7 mouse cellular contexts compared by ENCODE assay signal in the genomic region with DNA sequence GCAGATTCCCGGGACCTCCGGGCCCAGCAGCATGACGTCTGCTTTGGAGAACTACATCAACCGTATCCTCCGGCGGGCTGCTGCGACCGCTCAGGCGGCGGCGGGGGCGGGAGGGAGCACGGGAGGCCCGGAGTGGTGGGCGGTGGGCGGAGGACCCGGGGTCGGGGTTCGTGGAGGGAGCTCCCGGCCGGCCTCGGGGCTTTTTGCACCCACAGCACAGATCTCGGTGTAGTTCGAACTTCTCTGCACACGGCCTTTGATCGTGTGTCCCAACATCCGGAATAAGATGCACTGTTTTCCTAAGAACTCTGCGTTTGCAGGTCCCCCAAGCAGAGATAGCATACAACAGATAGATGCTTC. TPM values are rescaled to one million over a fixed set of nuclear protein-coding genes. Genes with fewer than 3 reads are reported as not detected.
A peak's percentile ranks its signal among the peaks of the same experiment; 100 is the strongest.
DNase-seq lines count a peak whose midpoint lies in the region; ATAC-seq lines count a peak whose summit lies in the region.

No protein-coding gene starts in this region.

- H3K4me1 ChIP-seq in lung, embryonic 16.5 days (replicated peaks; ENCODE audit: control insufficient read depth, insufficient read depth, low read length): peaks cover 7% of the 10 kb centered on the region
- peaks cover 11% of the 10 kb centered on the region for H3K4me1 ChIP-seq in limb, embryonic 12.5 days (replicated peaks)
- 0 out of 2 replicates have a peak, but pooled peaks cover 3% of the 10 kb centered on the region for H3K4me1 ChIP-seq in stomach, embryonic 14.5 days (ENCODE audit: control insufficient read depth, insufficient read depth, low read length)

- WGBS in lung, embryonic 16.5 days: under 1% methylated on average over 28 of the region's 28 CpGs
- WGBS in limb, embryonic 12.5 days: under 1% methylated on average over 28 of the region's 28 CpGs
- under 1% methylated on average over 28 of the region's 28 CpGs for WGBS in stomach, embryonic 14.5 days

- H3K4me3 ChIP-seq in lung, embryonic 16.5 days (ENCODE audit: low read length): peak overlapping the region; percentile 85
- H3K4me3 ChIP-seq in limb, embryonic 12.5 days (replicated peaks): peak overlapping the region; percentile 78
- H3K4me3 ChIP-seq in stomach, embryonic 14.5 days (ENCODE audit: low read depth, low read length): peak overlapping the region; percentile 77

- peak overlapping the region; percentile 67 for H3K4me2 ChIP-seq in lung, embryonic 16.5 days (ENCODE audit: low read depth, low read length)
- peak overlapping the region; percentile 68 for H3K4me2 ChIP-seq in limb, embryonic 12.5 days
- peak overlapping the region; percentile 60 for H3K4me2 ChIP-seq in stomach, embryonic 14.5 days (replicated peaks; ENCODE audit: low read depth, low read length)

- H3K27ac ChIP-seq in lung, embryonic 16.5 days (ENCODE audit: low read length): peak overlapping the region; percentile 94
- peak overlapping the region; percentile 96 for H3K27ac ChIP-seq in limb, embryonic 12.5 days
- peak overlapping the region; percentile 95 for H3K27ac ChIP-seq in stomach, embryonic 14.5 days (ENCODE audit: low read length)

- H3K9me3 ChIP-seq in lung, embryonic 16.5 days (ENCODE audit: control insufficient read depth, low read length): no peaks in the 10 kb centered on the region
- no peaks in the 10 kb centered on the region for H3K9me3 ChIP-seq in limb, embryonic 12.5 days
- H3K9me3 ChIP-seq in stomach, embryonic 14.5 days (ENCODE audit: control insufficient read depth, low read depth, low read length): no peaks in the 10 kb centered on the region

- no peaks in the 10 kb centered on the region for H3K27me3 ChIP-seq in lung, embryonic 16.5 days (ENCODE audit: control insufficient read depth, insufficient read depth, low read depth, low read length)
- no peaks in the 10 kb centered on the region for H3K27me3 ChIP-seq in limb, embryonic 12.5 days
- no peaks in the 10 kb centered on the region for H3K27me3 ChIP-seq in stomach, embryonic 14.5 days (ENCODE audit: control insufficient read depth, insufficient read depth, low read length)

- no peak; the same call in 1 of the 2 replicates for ATAC-seq in lung, embryonic 16.5 days (ENCODE audit: low read depth)
- peak; percentile 3; the same call in 1 of the 2 replicates for ATAC-seq in erythroblast, adult 5-6 weeks (replicated peaks; ENCODE audit: low FRiP score, poor library complexity, severe bottlenecking)
- peak; percentile 78; the same call in 1 of the 2 replicates for ATAC-seq in limb, embryonic 12.5 days (ENCODE audit: insufficient number of reproducible peaks, insufficient read depth, low FRiP score, low TSS enrichment, low read depth)
- no peak for ATAC-seq in stomach, embryonic 14.5 days (ENCODE audit: insufficient number of reproducible peaks, insufficient read depth, low FRiP score, low read depth)

- H3K36me3 ChIP-seq in lung, embryonic 16.5 days (ENCODE audit: control insufficient read depth, insufficient read depth, low read length): peaks cover 11% of the 10 kb centered on the region; the same call in 1 of the 2 replicates
- peaks cover 27% of the 10 kb centered on the region for H3K36me3 ChIP-seq in limb, embryonic 12.5 days
- H3K36me3 ChIP-seq in stomach, embryonic 14.5 days (ENCODE audit: control insufficient read depth, insufficient read depth, low read length): peaks cover 15% of the 10 kb centered on the region

- H3K9ac ChIP-seq in lung, embryonic 16.5 days (ENCODE audit: low read length): peak overlapping the region; percentile 98
- H3K9ac ChIP-seq in limb, embryonic 12.5 days (replicated peaks): peak overlapping the region; percentile 97
- peak overlapping the region; percentile 92 for H3K9ac ChIP-seq in stomach, embryonic 14.5 days (replicated peaks; ENCODE audit: low read depth, low read length)

- no peak for DNase-seq in lung, postnatal 14 days
- DNase-seq in layer of hippocampus, adult 18-20 months (ENCODE audit: low spot score in 2 of 2): no peak
- no peak for DNase-seq in gastrocnemius, adult 18-20 months (ENCODE audit: low spot score)

RNA-seq across cellular contexts. Expression of a gene that starts 0.3 kb away (rescaled TPM):
- polyA plus RNA-seq in lung, embryonic 16.5 days (2015; fragmentation: Nextera tagmentation; extraction: Ambion mirVana): 188 and 201 TPM in 2 replicates
- 8.6 and 16.5 TPM in 2 replicates for total RNA-seq in erythroblast, adult 5-6 weeks (2015; ENCODE audit: low replicate concordance)
- 22.6 and 44.0 TPM in 2 replicates for total RNA-seq in erythroblast, adult 5-6 weeks (2017; ENCODE audit: low replicate concordance)
- 220 and 222 TPM in 2 replicates for polyA plus RNA-seq in limb, embryonic 12.5 days (2016; fragmentation: Nextera tagmentation; extraction: Ambion mirVana)
- 185 and 192 TPM in 2 replicates for polyA plus RNA-seq in stomach, embryonic 14.5 days (2014; fragmentation: Nextera tagmentation; extraction: Ambion mirVana)
- 10 to 100 TPM; 37.6 to 40.2 TPM for total RNA-seq in layer of hippocampus, adult 18-20 months (2021)
- total RNA-seq in gastrocnemius, adult 18-20 months (2021): 10 to 100 TPM; 10.9 to 11.0 TPM

RNA-seq across cellular contexts. Expression of a gene that starts 17.4 kb away (rescaled TPM):
- polyA plus RNA-seq in lung, embryonic 16.5 days (2015; fragmentation: Nextera tagmentation; extraction: Ambion mirVana): 0.38 and 0.48 TPM in 2 replicates
- 2.9 TPM in 1 of 2 replicates, not detected in the other for total RNA-seq in erythroblast, adult 5-6 weeks (2015; ENCODE audit: low replicate concordance)
- total RNA-seq in erythroblast, adult 5-6 weeks (2017; ENCODE audit: low replicate concordance): 1.5 and 3.1 TPM in 2 replicates
- polyA plus RNA-seq in limb, embryonic 12.5 days (2016; fragmentation: Nextera tagmentation; extraction: Ambion mirVana): 0.29 and 0.41 TPM in 2 replicates
- 0.29 TPM in 1 of 2 replicates, not detected in the other for polyA plus RNA-seq in stomach, embryonic 14.5 days (2014; fragmentation: Nextera tagmentation; extraction: Ambion mirVana)
- total RNA-seq in layer of hippocampus, adult 18-20 months (2021): not detected
- total RNA-seq in gastrocnemius, adult 18-20 months (2021): not detected

Comparison
In these comparisons a context has a peak if more than half of its experiments do, and no peak if none do; other contexts are left out.
1. ATAC-seq: peak in erythroblast, adult 5-6 weeks (single experiment) and limb, embryonic 12.5 days (single experiment); none in lung, embryonic 16.5 days (single experiment) and stomach, embryonic 14.5 days (single experiment).
2. Peak in every context shown above with its lines, with median percentiles within 50 percentile points of each other: H3K27ac ChIP-seq, H3K4me2 ChIP-seq, H3K4me3 ChIP-seq and H3K9ac ChIP-seq.